Mouse (Mus musculus): ENCODE results near the gene Ppid. TPM values are rescaled to one million over a fixed set of nuclear protein-coding genes. Genes with fewer than 3 reads are reported as not detected.

Gene Ppid
- 145 and 146 TPM in 2 replicates for polyA plus RNA-seq (2015; fragmentation: Nextera tagmentation; extraction: Ambion mirVana)

DNA sequence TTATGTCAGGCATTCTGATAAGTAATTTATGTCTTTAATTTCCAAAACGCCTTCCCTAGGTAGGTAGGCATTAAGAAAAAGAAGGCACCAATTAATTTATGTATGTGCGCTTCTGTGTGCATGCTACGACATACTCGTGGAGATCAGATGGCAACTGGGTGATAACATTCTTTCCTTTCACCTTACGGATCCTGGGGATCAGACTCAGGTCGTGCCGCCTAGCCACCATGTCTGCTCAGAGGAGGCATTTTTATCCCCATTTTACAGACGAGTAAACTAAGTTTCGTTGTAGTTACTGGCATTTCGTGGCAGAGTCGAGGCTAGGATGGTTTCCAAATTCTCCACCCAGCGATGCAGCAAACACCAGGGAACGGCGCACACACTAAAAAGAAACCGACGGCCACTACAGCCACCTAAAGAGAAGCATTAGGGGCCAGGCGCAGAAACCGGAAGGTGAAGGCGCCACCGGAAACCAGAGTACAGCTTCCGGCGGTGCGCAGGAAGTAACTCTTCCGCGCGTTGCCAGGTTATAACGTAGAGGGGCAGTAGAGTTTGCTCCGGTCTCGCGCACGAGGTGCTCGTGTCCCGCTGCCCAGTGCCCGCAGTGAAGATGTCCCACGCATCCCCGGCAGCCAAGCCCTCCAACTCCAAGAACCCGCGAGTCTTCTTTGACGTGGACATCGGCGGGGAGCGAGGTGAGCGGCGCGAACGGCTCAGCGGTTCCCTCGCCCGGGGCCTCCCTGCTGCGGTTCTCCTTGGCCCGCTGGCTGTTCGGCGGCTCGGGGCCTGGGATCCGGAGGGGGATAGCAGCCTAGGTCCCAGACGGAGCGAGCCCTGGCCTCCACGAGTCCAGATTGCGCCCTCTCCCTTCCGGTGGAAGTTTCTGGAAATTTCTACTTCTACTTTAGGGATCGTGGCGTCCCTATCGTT lies at the start of gene Ppid:
Gene Ppid (plus strand): TSS at position 480 of the 930 bp plus-strand sequence.
- 3% methylated on average over 63 of the region's 63 CpGs for WGBS
- Histone ChIP-seq H3K9me3 (ENCODE audit: control insufficient read depth, low read length) (no peaks in the 10 kb centered on the region), H3K27ac (ENCODE audit: low read depth, low read length) (peak within 1 kb of the TSS; percentile 74), H3K4me3 (ENCODE audit: low read length) (peak within 1 kb of the TSS; percentile 65), H3K27me3 (replicated peaks; ENCODE audit: control insufficient read depth, insufficient read depth, low read length) (no peaks in the 10 kb centered on the region), H3K4me1 (ENCODE audit: control insufficient read depth, insufficient read depth, low read depth, low read length) (peaks cover 13% of the 10 kb centered on the region), H3K4me2 (ENCODE audit: low read length) (peak within 1 kb of the TSS; percentile 83), H3K36me3 (ENCODE audit: control insufficient read depth, insufficient read depth, low read length) (peaks cover 13% of the 10 kb centered on the region), H3K9ac (ENCODE audit: low read depth, low read length) (peak within 1 kb of the TSS; percentile 77)
- peak; percentile 92 for ATAC-seq

DNA sequence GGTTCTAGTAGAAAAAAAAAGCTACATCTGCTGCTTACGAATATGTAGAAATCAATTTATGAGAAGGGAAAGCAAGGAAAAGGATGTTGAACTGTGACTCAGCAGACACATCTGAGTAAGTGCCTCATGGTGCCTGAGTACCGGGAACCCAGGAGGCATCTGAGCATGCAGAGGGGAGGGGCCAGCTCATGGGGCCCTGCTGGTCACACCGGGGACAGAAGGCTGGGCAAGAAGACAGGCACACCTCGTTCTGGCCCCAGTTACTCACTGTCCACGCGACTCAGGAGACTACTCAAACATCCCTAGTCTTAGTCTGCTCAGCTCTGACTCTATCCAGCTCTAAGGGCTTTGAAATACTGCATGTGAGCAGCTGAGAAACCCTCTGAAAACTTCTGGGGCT lies 48.6 kb upstream of the Ppid start:
- Histone ChIP-seq H3K4me2 (ENCODE audit: low read length) (no peak overlapping the region), H3K4me1 (ENCODE audit: control insufficient read depth, insufficient read depth, low read depth, low read length) (no peaks in the 10 kb centered on the region), H3K9me3 (ENCODE audit: control insufficient read depth, low read length) (no peaks in the 10 kb centered on the region), H3K36me3 (ENCODE audit: control insufficient read depth, insufficient read depth, low read length) (no peaks in the 10 kb centered on the region), H3K27me3 (replicated peaks; ENCODE audit: control insufficient read depth, insufficient read depth, low read length) (no peaks in the 10 kb centered on the region), H3K4me3 (ENCODE audit: low read length) (no peak overlapping the region), H3K27ac (ENCODE audit: low read depth, low read length) (no peak overlapping the region), H3K9ac (ENCODE audit: low read depth, low read length) (no peak overlapping the region)
- 30% methylated on average over 6 of the region's 6 CpGs for WGBS
- 0 out of 2 replicates have a peak, but pooled peaks have one; percentile 52 for ATAC-seq

DNA sequence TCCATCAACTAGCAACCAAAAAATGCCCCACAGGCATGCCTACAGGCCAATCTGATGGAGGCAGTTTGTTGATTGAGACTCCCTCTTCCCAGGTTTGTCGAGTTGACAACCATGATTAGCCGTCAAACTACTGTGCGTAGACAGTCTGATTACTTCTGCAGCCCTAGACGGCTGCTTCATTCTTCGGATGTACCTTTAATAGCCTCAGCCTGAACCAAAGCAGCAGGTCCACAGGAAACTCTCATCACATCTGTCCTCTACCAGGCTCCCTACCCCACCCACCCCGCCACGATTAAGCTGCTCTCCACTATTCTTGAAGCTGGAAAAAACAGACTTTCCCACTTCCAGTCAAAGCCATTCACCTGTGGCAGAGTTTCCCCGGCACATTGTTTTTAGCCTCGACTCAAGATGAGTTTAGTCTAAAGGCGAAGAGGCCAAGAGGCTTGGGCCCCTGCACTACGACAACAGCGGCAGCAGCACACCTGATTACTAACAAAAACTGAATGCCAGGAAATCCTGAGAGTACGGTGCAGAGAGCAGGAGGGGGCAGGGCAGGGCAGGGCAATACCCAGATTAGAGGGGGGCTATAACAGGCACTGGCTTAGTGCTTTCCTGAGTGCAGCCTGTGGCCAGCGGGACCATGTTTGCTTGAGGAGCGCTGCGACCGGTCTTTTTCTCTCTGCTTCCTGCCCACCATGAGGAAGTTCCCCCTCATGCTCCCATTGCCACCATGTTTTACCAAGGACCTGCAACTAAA lies 42.3 kb upstream of the Ppid start:
- no peak overlapping the region for H3K9ac ChIP-seq (ENCODE audit: low read depth, low read length)
- 85% methylated on average over 17 of the region's 17 CpGs for WGBS
- H3K4me3 ChIP-seq (ENCODE audit: low read length) = no peak overlapping the region
- no peak overlapping the region for H3K4me2 ChIP-seq (ENCODE audit: low read length)
- H3K9me3 ChIP-seq (ENCODE audit: control insufficient read depth, low read length) = no peaks in the 10 kb centered on the region
- H3K27me3 ChIP-seq (replicated peaks; ENCODE audit: control insufficient read depth, insufficient read depth, low read length) = no peaks in the 10 kb centered on the region
- H3K4me1 ChIP-seq (ENCODE audit: control insufficient read depth, insufficient read depth, low read depth, low read length) = no peaks in the 10 kb centered on the region
- H3K27ac ChIP-seq (ENCODE audit: low read depth, low read length) = no peak overlapping the region; the same call in 1 of the 2 replicates
- no peak for ATAC-seq
- no peaks in the 10 kb centered on the region for H3K36me3 ChIP-seq (ENCODE audit: control insufficient read depth, insufficient read depth, low read length)

DNA sequence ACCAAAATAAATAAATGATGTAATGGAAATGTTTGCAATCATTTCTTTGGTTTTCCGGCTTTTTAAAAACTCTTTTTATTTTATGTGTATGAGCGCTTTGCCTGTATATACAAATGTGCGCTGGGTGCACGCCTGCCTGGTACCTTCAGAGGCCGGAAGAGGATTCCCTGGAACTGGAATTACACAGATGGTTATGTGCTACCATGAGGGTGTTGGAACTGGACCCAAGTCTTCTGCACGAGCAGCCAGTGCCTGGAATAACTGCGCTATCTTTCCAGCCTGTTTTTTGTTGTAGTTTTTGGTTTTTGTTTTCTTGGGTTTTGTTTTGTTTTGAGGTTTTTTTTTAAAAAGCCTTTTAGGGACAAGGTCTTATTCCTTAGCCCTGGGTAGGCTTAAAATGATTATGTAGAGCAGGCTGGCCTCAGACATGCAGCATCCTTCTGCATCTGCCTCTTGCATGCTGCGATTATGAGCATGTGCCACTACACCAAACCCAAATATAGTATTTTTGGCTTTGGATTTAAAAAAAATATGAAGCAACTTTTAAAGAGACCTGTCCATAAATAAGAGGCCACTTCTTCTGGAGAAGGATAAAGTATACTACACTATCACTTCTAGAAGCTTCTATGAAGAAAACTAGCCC lies 41.3 kb upstream of the Ppid start:
- H3K4me1 ChIP-seq (ENCODE audit: control insufficient read depth, insufficient read depth, low read depth, low read length) = no peaks in the 10 kb centered on the region
- no peaks in the 10 kb centered on the region for H3K36me3 ChIP-seq (ENCODE audit: control insufficient read depth, insufficient read depth, low read length)
- 94% methylated on average over 8 of the region's 8 CpGs for WGBS
- no peak for ATAC-seq
- no peak overlapping the region for H3K9ac ChIP-seq (ENCODE audit: low read depth, low read length)
- no peaks in the 10 kb centered on the region for H3K27me3 ChIP-seq (replicated peaks; ENCODE audit: control insufficient read depth, insufficient read depth, low read length)
- H3K4me2 ChIP-seq (ENCODE audit: low read length) = no peak overlapping the region
- H3K27ac ChIP-seq (ENCODE audit: low read depth, low read length) = no peak overlapping the region
- no peaks in the 10 kb centered on the region for H3K9me3 ChIP-seq (ENCODE audit: control insufficient read depth, low read length)
- H3K4me3 ChIP-seq (ENCODE audit: low read length) = no peak overlapping the region

DNA sequence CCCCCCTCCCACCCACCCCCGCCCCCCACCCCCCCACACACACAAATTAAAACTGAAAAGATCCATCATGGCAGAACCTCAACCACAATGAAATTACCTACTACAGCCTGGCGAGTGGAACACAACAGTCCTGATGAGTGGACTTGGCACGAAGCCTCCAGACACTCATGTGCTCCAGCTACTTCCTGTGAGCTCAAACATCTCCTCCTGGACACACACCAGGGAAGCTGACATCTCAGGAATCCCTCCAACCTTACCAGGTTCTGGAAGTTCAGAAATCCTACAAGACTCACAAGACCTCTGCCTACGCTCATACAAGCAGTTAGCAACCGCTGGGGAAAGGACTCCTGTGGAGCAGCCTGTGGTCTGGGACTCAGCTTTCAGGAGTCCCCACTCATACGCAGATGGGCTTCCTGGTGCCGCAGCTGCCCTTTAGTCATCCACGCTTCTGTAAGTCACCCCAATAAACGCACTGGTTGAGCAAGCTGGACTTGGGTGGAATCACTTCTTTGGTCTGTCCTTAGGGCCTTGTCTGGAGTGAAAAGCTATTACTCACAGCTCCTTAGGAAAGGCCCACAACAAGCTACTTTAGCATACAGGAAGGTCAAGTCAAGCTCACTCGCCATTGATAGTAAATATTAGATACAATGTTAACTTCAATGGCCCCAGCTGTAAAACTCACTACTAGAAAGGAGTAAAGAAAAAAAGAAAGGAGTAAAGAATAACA lies 39.2 kb upstream of the Ppid start:
- WGBS = 85% methylated on average over 10 of the region's 10 CpGs
- H3K9me3 ChIP-seq (ENCODE audit: control insufficient read depth, low read length) = no peaks in the 10 kb centered on the region
- H3K4me3 ChIP-seq (ENCODE audit: low read length) = no peak overlapping the region
- no peaks in the 10 kb centered on the region for H3K36me3 ChIP-seq (ENCODE audit: control insufficient read depth, insufficient read depth, low read length)
- no peaks in the 10 kb centered on the region for H3K4me1 ChIP-seq (ENCODE audit: control insufficient read depth, insufficient read depth, low read depth, low read length)
- H3K27ac ChIP-seq (ENCODE audit: low read depth, low read length) = no peak overlapping the region
- H3K27me3 ChIP-seq (replicated peaks; ENCODE audit: control insufficient read depth, insufficient read depth, low read length) = no peaks in the 10 kb centered on the region
- no peak overlapping the region for H3K4me2 ChIP-seq (ENCODE audit: low read length)
- H3K9ac ChIP-seq (ENCODE audit: low read depth, low read length) = no peak overlapping the region
- ATAC-seq = no peak

DNA sequence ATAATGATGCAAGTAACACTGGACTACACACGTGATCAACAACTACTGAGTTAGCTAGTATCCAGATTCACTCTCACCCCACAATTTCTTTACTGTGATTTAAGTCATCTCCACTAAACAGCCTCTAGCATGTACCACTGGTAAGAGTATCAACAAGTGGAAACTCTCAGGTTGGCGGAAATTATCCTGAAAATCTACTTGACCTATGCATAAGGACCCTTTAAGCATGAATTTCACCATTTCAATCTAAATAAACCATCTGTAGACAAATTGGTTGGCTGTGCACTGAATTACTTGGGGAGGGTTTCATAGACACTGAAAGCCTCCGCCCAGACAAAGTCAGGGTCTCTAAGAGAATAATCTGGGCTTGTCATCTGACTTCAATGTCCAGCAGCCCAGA lies 37.4 kb upstream of the Ppid start:
- H3K9ac ChIP-seq (ENCODE audit: low read depth, low read length) = no peak overlapping the region
- no peak for ATAC-seq
- no peaks in the 10 kb centered on the region for H3K27me3 ChIP-seq (replicated peaks; ENCODE audit: control insufficient read depth, insufficient read depth, low read length)
- WGBS = 94% methylated on average over 3 of the region's 3 CpGs
- H3K4me1 ChIP-seq (ENCODE audit: control insufficient read depth, insufficient read depth, low read depth, low read length) = no peaks in the 10 kb centered on the region
- no peaks in the 10 kb centered on the region for H3K36me3 ChIP-seq (ENCODE audit: control insufficient read depth, insufficient read depth, low read length)
- no peak overlapping the region for H3K27ac ChIP-seq (ENCODE audit: low read depth, low read length)
- no peak overlapping the region for H3K4me3 ChIP-seq (ENCODE audit: low read length)
- H3K9me3 ChIP-seq (ENCODE audit: control insufficient read depth, low read length) = no peaks in the 10 kb centered on the region
- no peak overlapping the region for H3K4me2 ChIP-seq (ENCODE audit: low read length)

DNA sequence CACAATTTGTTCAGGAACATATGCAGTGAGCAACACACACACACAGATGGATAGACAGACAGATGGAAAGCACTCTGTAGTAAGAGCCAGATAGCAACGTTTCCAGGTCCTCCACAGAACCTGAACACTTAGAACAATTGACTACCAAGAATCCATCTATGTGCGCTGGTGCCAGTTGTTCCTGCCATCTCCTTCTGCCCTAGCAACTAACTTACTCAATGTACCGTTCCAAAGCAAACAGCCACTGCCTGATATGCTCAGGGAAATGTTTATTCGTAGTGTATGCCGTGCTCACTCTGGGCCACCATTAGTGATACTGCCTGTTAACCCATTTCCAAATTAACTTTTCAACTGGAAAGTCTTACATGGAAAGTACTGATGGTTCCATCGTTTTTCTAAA lies 36.1 kb upstream of the Ppid start:
- no peak overlapping the region for H3K9ac ChIP-seq (ENCODE audit: low read depth, low read length)
- 87% methylated on average over 6 of the region's 6 CpGs for WGBS
- H3K27ac ChIP-seq (ENCODE audit: low read depth, low read length) = no peak overlapping the region
- H3K4me2 ChIP-seq (ENCODE audit: low read length) = no peak overlapping the region
- no peak for ATAC-seq
- H3K27me3 ChIP-seq (replicated peaks; ENCODE audit: control insufficient read depth, insufficient read depth, low read length) = no peaks in the 10 kb centered on the region
- no peaks in the 10 kb centered on the region for H3K4me1 ChIP-seq (ENCODE audit: control insufficient read depth, insufficient read depth, low read depth, low read length)
- H3K36me3 ChIP-seq (ENCODE audit: control insufficient read depth, insufficient read depth, low read length) = no peaks in the 10 kb centered on the region
- H3K4me3 ChIP-seq (ENCODE audit: low read length) = no peak overlapping the region
- no peaks in the 10 kb centered on the region for H3K9me3 ChIP-seq (ENCODE audit: control insufficient read depth, low read length)

DNA sequence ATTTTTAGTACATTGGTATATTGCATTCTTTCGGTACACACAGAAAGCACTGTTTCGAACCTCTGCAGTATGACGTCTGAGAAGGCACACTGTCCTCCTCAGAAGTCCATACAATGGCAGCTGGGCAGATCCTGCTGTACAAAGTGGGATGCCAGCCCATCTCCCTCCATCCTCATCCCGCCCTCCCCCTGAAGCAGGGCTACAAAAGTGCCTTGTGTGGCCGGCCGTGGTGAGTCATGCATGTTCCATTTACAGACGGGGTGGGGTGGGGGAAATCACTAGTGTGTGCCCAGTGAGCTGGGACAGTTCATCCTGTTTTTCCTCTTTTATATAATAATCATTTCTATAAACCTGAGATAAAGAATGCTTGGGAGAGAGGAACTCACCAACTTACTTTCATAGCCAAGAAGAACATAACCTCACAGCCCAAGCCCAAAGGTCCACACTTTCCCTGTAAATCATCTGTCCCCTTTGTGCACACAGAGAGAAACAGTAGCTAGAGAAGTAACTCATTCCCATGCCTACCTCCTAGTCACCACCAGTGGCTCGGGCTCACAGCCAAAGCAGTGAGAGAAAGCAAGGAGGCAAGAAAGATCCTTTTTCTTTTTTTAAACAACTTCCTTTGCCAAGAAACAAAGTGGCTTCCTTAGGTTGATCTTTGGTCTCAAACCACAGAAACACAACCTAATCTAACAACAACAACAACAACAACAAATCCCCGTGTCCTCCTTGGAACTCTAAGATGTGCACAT lies 31.9 kb upstream of the Ppid start:
- Histone ChIP-seq H3K9ac (ENCODE audit: low read depth, low read length) (no peak overlapping the region), H3K4me2 (ENCODE audit: low read length) (no peak overlapping the region; the same call in 1 of the 2 replicates), H3K27me3 (replicated peaks; ENCODE audit: control insufficient read depth, insufficient read depth, low read length) (no peaks in the 10 kb centered on the region), H3K36me3 (ENCODE audit: control insufficient read depth, insufficient read depth, low read length) (no peaks in the 10 kb centered on the region), H3K9me3 (ENCODE audit: control insufficient read depth, low read length) (no peaks in the 10 kb centered on the region), H3K27ac (ENCODE audit: low read depth, low read length) (peak overlapping the region; percentile 66), H3K4me3 (ENCODE audit: low read length) (no peak overlapping the region), H3K4me1 (ENCODE audit: control insufficient read depth, insufficient read depth, low read depth, low read length) (no peaks in the 10 kb centered on the region)
- peak; percentile 74 for ATAC-seq
- WGBS = 68% methylated on average over 9 of the region's 9 CpGs
